Mouse (Mus musculus) limb, embryonic 14.5 days (tissue): Measurements from ENCODE around the gene Mst1r. TPM values are rescaled to one million over a fixed set of nuclear protein-coding genes. Genes with fewer than 3 reads are reported as not detected.

Experiments
- ATAC-seq: fragments of 200-750 bp; cut with Nextera tagmentation; 2 replicates; pipeline ENCODE4 v1.8.0; 2017; ENCODE audit warnings: low read depth, moderate number of reproducible peaks, moderate TSS enrichment; ENCODE audit not compliant: low FRiP score
- DNase-seq: peaks from one replicate; pipeline ENCODE4 v3.0.0-alpha.2; 2015; ENCODE audit warnings: low spot score
- H3K27ac ChIP-seq: fragments of 300-500 bp; sonication (generic); replicated peaks from 2 replicates; pipeline ENCODE4 v1.5.1; 2014; ENCODE audit warnings: low read depth, mild to moderate bottlenecking, low read length, moderate library complexity, mixed read lengths
- H3K27me3 ChIP-seq: fragments of 300-500 bp; sonication (generic); 2 replicates; pipeline ENCODE4 v1.6.1; 2014; ENCODE audit warnings: low read length, mixed read lengths; ENCODE audit not compliant: control insufficient read depth, insufficient read depth
- H3K36me3 ChIP-seq: fragments of 300-500 bp; sonication (generic); 2 replicates; pipeline ENCODE4 v1.6.1; 2014; ENCODE audit warnings: mild to moderate bottlenecking, low read length, moderate library complexity, mixed read lengths; ENCODE audit not compliant: control insufficient read depth, insufficient read depth
- H3K4me1 ChIP-seq: fragments of 300-500 bp; sonication (generic); 2 replicates; pipeline ENCODE4 v1.6.1; 2014; ENCODE audit warnings: antibody characterized with exemption, low read length, mixed read lengths; ENCODE audit not compliant: control insufficient read depth, insufficient read depth
- H3K4me2 ChIP-seq: fragments of 300-500 bp; sonication (generic); replicated peaks from 2 replicates; pipeline ENCODE4 v1.6.1; 2014; ENCODE audit warnings: low read depth, mild to moderate bottlenecking, low read length, moderate library complexity; ENCODE audit not compliant: severe bottlenecking
- H3K4me3 ChIP-seq: fragments of 300-500 bp; sonication (generic); replicated peaks from 2 replicates; pipeline ENCODE4 v1.5.1; 2014; ENCODE audit warnings: low read length
- H3K9ac ChIP-seq: fragments of 300-500 bp; sonication (generic); 2 replicates; pipeline ENCODE4 v1.6.1; 2014; ENCODE audit warnings: mild to moderate bottlenecking, low read depth, low read length, moderate library complexity; ENCODE audit not compliant: severe bottlenecking
- H3K9me3 ChIP-seq: fragments of 300-500 bp; sonication (generic); 2 replicates; pipeline ENCODE4 v1.6.1; 2016; ENCODE audit warnings: low read length; ENCODE audit not compliant: control insufficient read depth
- POLR2A ChIP-seq: fragments of 200-500 bp; IDR thresholded peaks from 2 replicates; pipeline ENCODE4 v1.8.0; 2012; ENCODE audit warnings: inconsistent platforms, mild to moderate bottlenecking, moderate library complexity, borderline replicate concordance; ENCODE audit not compliant: insufficient read depth, insufficient read length; ENCODE audit errors: extremely low read depth
- WGBS: fragments of 180-500 bp; shearing (Covaris S2); extraction: QIAGEN DNeasy Blood & Tissue Kit; methylation state at CpG from one replicate; pipeline ENCODE4 v1.1.7; 2014; 5-methylcytosine and 5-hydroxymethylcytosine counted together
- polyA plus RNA-seq, 2 experiments: library from polyadenylated mRNA; depleted of rRNA in 1 of 2; stranded (reverse) in 1 of 2; unstranded in 1 of 2; fragments of >200 nt; fragmentation: Nextera tagmentation in 1 of 2; extraction: Ambion mirVana in 1 of 2; gene quantifications; 2 replicates each; pipeline versions ENCODE4 v1.2.1 to v1.2.3; 2012 to 2014

The Mst1r gene
- polyA plus RNA-seq, 2 experiments, result 1.4 to 14.1 TPM

DNA sequence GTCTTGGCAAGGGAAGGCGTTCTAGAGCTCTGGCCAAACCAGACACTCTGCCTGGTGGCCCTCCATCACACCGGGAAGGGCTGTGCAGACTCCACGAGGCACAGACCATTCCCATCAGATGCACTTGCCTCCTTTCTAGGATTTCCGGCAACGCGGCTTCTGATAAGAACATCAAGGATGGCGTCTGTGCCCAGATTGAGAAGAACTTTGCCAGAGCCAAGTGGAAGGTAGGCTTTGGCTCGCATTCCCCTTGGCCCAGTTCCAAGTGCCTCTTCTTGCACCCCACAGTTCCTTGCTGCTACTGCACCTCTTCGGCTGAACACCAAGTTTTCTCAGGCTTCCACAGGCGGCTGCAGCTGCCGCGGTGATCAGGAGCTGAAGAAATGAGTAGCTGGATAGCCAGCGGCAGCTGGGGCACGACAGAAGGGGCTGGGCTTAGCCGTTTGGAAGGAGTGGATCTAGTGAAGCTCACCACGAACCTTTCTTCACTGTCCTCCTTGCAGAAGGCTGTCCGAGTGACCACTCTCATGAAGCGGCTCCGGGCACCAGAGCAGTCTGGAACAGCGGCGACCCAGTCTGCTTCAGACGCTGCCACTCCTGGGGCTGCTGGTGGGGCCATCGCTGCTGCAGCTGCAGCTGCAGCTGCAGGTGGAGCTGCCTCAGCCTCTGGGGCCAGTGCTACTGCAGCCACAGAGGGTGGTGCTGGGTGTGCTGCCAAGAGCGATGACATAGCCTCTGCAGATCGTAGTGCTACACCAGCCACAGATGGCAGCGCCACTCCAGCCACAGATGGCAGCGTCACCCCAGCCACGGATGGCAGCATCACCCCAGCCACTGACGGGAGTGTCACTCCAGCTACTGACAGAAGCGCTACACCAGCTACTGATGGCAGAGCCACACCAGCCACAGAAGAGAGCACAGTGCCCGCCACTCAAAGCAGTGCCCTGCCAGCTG, 40.8 kb downstream of the Mst1r start:
- DNase-seq, result no peak
- no peak for ATAC-seq

DNA sequence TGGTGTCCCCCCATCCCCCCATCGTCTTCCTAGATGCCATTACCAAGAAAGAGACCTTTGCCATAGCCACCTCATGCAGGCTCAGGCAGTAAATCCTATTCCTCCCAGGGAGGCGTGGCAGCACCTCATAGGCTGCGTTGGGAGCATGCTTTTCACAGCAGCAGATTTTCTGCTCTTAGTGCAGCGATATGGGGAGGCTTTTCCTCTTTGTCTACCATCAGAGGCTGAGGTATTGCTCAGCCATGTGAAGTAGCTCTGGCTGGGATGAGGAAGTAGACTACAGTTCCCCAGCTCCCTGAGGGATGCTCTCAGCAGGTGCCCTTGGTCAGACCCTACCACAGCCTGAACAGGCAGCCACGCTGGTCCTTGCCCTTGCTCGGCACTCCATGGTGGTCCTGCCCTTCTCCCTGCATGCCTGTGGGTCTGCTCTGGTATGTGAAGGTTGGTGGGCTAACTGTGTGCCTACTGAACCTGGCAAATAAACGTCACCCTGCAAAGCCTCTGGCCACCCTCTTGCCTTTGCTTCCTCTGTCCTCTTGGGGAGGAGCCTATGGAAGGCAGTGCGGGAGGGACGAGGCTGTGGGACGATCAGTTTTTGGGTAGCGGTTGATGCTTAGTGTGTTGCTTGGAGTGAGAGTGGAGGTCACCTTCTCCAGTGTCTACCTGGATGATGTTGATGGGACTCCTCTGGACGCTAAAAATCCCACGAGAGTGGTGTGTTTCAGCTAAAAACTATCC, 42.7 kb downstream of the Mst1r start:
- H3K9me3 ChIP-seq, result no peaks in the 10 kb centered on the region
- no peaks in the 10 kb centered on the region; the same call in 1 of the 2 replicates for H3K36me3 ChIP-seq
- H3K9ac ChIP-seq, result no peak overlapping the region
- H3K27me3 ChIP-seq, result no peaks in the 10 kb centered on the region
- H3K4me2 ChIP-seq, result no peak overlapping the region
- ATAC-seq, result no peak
- peaks cover 3% of the 10 kb centered on the region; the same call in 1 of the 2 replicates for H3K4me1 ChIP-seq
- no peak for TF ChIP-seq POLR2A
- H3K27ac ChIP-seq, result no peak overlapping the region
- H3K4me3 ChIP-seq, result no peak overlapping the region
- WGBS, result 84% methylated on average over 13 of the region's 13 CpGs
- no peak for DNase-seq

More for the DNA sequence above, 40.8 kb downstream of the Mst1r start:
- 88% methylated on average over 31 of the region's 31 CpGs for WGBS
- no peaks in the 10 kb centered on the region; the same call in 1 of the 2 replicates for H3K36me3 ChIP-seq
- H3K9ac ChIP-seq, result no peak overlapping the region
- H3K9me3 ChIP-seq, result no peaks in the 10 kb centered on the region
- H3K4me2 ChIP-seq, result no peak overlapping the region
- peaks cover 3% of the 10 kb centered on the region; the same call in 1 of the 2 replicates for H3K4me1 ChIP-seq
- no peak for TF ChIP-seq POLR2A
- H3K27ac ChIP-seq, result no peak overlapping the region
- H3K27me3 ChIP-seq, result no peaks in the 10 kb centered on the region
- H3K4me3 ChIP-seq, result no peak overlapping the region

DNA sequence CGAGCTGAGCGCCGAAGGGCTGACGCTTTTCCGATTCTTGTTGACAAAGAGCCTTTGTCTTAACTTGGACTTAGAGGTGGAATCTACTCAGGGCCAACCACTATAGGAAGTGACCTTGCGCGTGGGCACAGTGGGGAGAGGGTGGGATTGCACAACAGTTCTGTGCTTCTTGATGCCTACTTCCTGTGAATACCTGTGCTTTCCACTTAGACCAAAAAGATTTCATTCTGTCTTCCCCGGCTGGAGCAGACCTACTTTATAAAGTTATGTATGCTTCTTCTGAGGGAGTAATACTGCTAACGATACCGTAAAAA, 43.2 kb downstream of the Mst1r start, which contains the start of gene Traip:
Traip (plus strand) TSS at position 215 of the 314 bp plus-strand sequence.
- peaks cover 3% of the 10 kb centered on the region; the same call in 1 of the 2 replicates for H3K4me1 ChIP-seq
- no peaks in the 10 kb centered on the region for H3K9me3 ChIP-seq
- 91% methylated on average over 10 of the region's 10 CpGs for WGBS
- TF ChIP-seq POLR2A, result no peak
- no peaks in the 10 kb centered on the region for H3K27me3 ChIP-seq
- no peaks in the 10 kb centered on the region; the same call in 1 of the 2 replicates for H3K36me3 ChIP-seq
- peak within 1 kb of the TSS; percentile 68 for H3K4me3 ChIP-seq
- no peak for ATAC-seq
- peak within 1 kb of the TSS; percentile 59 for H3K9ac ChIP-seq
- peak within 1 kb of the TSS; percentile 78 for H3K4me2 ChIP-seq
- DNase-seq, result no peak
- peak within 1 kb of the TSS; percentile 65; the same call in 1 of the 2 replicates for H3K27ac ChIP-seq

DNA sequence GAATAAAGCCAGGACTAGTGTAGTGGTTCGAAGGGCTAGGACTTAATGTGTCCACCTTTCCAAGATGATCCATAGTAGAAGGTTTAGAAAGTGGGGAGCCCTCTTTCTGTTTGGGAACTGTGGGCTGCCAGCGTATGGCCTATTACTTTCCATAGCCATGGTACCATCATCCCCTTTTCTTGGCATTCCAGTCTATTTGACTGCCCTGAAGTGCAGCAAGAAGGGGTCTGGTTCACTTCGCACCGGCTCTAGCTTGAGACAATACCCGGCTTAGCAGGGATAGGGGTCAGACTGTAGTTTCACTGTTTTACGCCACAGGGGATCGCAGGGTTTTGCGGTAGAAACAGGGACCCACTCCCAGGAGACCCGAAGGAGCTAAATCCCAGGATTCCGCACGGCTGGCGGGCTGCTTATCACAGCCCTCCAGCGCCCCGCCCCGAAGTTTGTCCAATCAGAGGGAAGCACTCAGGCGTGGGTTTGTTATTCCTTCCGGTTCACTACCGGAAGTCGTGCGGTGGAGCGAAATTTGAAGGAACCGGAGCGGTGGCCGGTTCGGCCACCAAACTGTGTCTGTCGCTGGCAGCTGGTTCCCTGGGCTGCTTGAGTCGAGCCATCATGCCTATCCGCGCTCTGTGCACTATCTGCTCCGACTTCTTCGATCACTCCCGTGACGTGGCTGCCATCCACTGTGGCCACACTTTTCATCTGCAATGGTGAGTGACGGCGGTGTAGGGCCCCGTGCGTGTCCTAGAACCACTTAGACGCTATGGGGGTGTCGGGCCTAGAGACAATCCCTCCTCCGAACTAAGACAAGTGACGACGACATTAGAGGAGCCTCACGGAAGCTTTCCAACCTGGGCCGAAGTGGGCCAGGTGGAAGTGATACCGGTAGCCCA, 44.0 kb downstream of the Mst1r start:
- ATAC-seq, result peak; percentile 94
- Histone ChIP-seq H3K4me3 (peak overlapping the region; percentile 68), H3K4me2 (peak overlapping the region; percentile 78), H3K36me3 (no peaks in the 10 kb centered on the region; the same call in 1 of the 2 replicates), H3K4me1 (peaks cover 3% of the 10 kb centered on the region; the same call in 1 of the 2 replicates), H3K9me3 (no peaks in the 10 kb centered on the region), H3K9ac (peak overlapping the region; percentile 59), H3K27me3 (no peaks in the 10 kb centered on the region), H3K27ac (peak overlapping the region; percentile 65; the same call in 1 of the 2 replicates)
- peak; percentile 95 for DNase-seq
- 11% methylated on average over 45 of the region's 45 CpGs for WGBS
- TF ChIP-seq POLR2A, result peak; percentile 73; the same call in 1 of the 2 replicates
